Mouse (Mus musculus): ENCODE results near the gene Prr5.
A peak's percentile ranks its signal among the peaks of the same experiment; 100 is the strongest.

The Prr5 gene

GRCm38 (mm10) chr15:84657384-84658064, 11.9 kb upstream of the Prr5 start:
- DNase-seq (ENCODE audit: low spot score in 2 of 2) = no peak

DNA sequence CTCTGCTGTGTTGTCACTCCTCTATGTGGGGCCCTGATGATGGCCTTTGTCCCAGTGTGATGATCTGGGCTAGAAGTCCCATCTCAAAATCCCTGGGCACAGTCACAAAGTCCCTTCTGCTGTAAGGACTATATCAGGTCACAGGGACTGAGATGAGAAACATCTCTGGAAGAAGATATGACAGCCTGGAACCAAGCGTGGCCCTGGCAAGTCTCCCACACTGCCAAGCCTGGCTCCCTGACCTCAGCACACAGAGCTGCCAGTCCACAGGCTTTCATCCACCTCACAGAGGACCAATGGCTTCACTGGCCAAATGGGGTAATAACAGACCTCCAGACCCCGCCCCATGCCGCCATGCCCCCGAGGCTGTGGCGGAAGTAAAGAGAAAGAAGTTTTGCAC, 10.8 kb upstream of the Prr5 start:
- DNase-seq (ENCODE audit: low spot score in 2 of 2) = no peak

GRCm38 (mm10) chr15:84659856-84660255, 9.6 kb upstream of the Prr5 start:
- no peak for DNase-seq (ENCODE audit: low spot score in 2 of 2)

DNA sequence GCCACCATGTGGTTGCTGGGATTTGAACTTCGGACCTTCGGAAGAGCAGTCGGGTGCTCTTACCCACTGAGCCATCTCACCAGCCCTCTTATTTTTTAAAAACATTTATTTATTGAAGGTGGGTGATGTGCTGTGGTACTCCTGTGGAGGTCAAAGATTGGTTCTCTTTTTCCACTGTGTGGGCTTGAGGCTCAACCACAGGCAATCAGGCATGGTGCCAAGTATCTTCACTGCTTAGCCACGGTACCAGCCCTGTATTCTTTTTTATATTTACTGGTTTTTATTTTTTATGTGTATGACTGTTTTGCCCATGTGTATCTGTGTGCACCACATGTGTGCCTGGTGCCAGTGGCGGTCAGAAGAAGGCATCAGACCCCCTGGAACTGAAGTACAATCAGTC, 8.1 kb upstream of the Prr5 start:
- no peak for DNase-seq (ENCODE audit: low spot score in 2 of 2)

DNA sequence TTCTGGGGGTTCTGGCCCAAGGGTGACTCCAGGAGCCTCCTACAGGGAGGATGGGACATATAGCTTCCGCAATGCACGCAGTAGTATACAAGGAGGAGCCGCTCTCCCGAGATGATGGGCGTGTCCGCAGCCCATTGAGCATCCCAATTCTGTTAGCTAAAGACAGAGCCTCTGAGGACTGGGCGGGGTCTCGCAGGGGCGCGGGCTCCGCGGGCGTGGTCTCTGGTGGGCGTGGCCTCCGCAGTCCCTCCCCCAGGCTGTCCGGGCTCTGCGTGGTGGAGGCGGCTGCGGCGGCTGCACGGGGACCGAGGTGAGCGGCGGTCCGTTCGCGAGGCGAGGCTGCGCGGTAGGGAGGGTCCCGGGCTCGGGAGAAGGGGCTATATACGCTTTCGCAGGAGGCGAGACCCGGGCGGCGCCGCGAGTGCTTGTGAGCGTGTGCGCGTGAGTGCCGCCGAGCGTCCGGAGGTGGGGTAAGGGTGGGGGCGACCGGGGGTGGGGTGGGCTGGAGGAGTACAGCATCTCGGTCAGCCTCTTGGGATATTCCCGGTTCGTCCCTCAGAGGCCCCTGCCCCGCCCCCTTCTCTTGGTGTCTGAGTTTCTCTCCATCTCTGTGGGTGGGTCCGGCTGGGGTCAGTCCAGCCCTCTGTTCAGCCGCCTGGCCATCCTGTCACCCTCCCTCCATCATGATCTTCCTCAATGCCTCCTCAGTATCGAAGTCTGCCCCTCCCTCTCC, 6.3 kb upstream of the Prr5 start:
- peak in 1 of 2 experiments; percentile 63 for DNase-seq (ENCODE audit: low spot score in 2 of 2)

DNA sequence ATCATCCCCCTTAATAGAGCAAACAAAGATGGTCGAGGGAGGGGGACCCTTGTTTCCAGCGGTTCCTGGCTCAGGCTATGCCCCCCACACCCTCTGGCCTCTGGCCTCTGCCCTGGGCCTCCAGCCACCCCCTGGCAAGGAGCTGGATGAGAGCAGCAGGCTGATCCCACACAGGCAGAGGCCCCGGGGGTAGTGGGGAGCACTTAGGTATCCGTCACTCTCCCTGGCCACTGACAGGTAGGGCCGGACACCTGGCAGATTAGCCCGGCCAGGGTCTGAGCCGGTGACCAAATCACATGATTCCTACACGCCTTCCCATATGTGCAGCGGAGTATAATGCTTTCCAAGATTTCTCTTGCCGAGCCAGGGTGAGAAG, 5.7 kb upstream of the Prr5 start:
- no peak for DNase-seq (ENCODE audit: low spot score in 2 of 2)

DNA sequence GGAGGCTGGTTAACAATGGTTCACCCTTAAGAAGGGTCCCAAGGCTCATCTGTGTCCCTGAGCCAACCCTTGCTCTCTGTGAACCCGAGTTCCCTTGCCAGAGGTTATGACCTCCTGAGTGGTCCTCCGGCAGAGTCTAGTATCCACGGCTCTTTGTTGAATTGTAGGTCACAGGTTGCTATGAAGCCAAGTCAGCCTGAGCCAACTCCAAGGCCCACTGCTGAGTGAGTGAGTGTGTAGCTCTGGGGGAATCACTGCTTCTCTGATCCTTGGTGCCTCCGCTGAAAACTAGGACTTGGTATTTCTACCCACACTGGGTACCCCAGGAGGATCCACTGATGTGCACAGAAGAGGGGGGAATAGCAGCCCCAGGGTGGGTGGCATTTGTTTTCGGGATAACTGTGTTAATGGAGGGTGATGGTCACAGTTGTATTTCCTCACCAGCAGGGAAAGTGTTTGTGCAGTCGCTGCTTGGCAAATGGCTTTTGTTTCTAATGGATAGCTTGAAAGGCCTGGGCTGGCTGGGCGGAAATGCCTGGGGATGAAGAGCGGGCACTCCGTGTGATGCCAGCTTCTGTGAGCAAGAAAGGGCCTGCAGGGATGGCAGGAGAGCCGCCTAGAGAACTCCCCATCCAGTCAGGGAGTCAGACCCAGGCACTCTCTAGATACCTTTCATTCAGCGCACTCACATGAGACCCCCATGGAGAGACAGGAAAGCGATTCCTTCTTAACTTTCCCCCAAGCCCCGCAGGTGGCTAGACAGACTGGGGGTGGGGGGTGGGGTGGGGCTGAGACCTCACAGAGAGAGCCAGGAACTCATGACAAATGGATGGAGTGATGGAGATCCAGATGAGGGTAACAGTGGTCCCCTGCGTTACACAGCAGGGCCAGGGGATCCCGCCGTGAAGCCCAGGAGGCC, 4.6 kb upstream of the Prr5 start:
- no peak for DNase-seq (ENCODE audit: low spot score in 2 of 2)

GRCm38 (mm10) chr15:84665662-84666061, 3.8 kb upstream of the Prr5 start:
- no peak for DNase-seq (ENCODE audit: low spot score in 2 of 2)

GRCm38 (mm10) chr15:84666065-84666464, 3.4 kb upstream of the Prr5 start:
- no peak for DNase-seq (ENCODE audit: low spot score in 2 of 2)

DNA sequence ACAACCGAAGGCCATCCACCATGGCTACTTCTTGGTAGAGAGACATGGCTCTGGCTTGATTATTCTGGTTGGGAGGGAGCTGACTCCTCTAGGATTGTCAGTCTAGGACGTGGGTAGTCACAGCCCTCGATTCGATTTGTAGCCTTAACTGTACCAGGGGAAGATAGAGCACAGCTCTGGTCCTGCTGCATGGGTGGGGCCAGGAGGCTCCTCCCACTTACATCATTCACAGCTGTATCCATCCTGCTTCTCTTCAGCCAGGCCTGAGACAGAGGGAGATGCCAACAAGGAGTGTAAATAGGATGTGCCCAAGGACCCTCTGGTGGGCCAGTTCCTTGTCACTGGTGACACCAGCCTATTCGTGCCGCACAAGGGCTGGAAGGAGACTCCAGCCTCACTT, 1.8 kb upstream of the Prr5 start:
- no peak for DNase-seq (ENCODE audit: low spot score in 2 of 2)

DNA sequence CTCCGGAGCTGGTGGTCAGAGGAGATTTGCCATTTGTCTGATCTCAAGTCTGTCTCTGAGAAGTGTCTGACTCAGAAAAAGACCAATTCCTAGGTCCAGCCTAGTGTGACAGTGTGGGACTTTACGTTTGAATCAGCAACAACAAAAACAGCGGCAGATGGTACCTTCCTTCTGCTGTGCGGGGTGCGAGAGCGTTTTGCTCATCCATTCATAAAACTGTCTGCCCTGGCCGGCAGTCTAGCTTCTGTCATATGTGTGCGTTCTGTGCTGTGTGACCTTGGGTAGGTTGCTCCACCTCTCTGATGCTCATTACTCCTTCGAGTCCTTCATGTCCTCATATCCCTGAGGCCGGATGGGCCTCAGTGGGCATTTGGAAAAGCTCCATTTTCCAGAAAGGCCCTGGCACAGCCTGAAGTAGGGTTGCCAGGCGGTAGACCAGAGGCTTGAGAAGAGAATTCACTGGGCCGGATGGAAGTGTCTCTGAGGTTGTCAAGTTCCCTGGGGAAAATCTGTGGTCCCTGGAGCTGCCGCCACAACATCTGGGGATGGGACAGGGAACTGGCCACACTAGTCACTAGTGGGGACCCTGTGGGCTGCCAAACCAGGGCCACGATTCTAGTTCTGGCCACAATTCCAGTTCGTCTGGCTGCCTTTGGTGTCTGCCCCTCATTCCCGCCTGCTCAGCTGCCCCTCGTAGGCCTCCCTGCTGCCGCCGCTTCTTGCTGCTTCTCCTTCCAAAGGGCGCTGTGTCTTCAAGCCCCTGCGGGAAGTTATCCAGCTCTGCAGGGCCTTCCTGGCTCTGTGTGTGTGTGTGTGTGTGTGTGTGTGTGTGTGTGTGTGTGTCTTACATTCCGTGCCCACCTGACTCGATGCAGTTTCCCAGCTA, 594 bp downstream of the Prr5 start:
- DNase-seq (ENCODE audit: low spot score in 2 of 2) = peak; percentile 47 to 58

- no peak for DNase-seq (ENCODE audit: low spot score in 2 of 2)
Observed at GRCm38 (mm10) chr15:84670657-84671055, 1.2 kb downstream of the Prr5 start.

GRCm38 (mm10) chr15:84671401-84672307, 2.2 kb downstream of the Prr5 start:
- DNase-seq (ENCODE audit: low spot score in 2 of 2) = peak; percentile 58 to 60

DNA sequence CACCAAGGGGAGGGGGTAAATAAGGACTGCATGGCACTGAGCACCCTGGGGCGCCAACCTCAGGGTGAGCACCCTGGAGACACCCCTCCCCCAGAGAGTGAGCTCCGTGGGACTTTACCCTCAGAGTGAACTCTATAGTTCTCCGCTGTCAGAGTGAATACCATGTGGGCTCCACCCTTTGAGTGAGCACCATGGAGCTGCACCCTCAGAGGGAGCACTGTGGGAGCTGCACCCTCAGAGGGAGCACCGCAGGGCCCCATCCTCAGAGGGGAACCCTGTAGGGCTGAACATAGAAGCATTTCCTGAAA, 2.8 kb downstream of the Prr5 start:
- DNase-seq (ENCODE audit: low spot score in 2 of 2) = no peak

- DNase-seq (ENCODE audit: low spot score in 2 of 2) = no peak
Observed at GRCm38 (mm10) chr15:84672616-84673015, 3.2 kb downstream of the Prr5 start.

- no peak for DNase-seq (ENCODE audit: low spot score in 2 of 2)
Observed at GRCm38 (mm10) chr15:84674329-84675067, 5.1 kb downstream of the Prr5 start.

DNA sequence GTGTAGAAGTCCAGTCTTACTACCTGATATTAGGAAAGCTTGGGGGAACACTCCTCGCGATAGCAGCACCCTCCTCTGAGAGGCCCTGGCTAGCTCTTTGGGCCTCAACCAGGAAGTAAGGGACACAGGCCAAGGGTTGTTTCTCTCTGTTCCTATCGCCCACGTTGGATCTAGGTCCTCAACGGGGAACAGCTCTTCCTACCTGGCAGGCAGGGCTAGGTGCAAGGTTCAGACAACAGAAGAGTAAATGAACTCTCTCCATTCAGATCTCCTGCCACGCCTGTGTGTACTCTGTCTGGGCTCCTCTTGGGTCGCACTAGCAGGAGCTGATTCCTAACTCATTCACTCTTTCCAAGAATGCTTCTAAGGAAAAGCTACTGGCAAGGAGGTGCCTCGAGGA, 5.9 kb downstream of the Prr5 start:
- DNase-seq (ENCODE audit: low spot score in 2 of 2) = no peak

DNA sequence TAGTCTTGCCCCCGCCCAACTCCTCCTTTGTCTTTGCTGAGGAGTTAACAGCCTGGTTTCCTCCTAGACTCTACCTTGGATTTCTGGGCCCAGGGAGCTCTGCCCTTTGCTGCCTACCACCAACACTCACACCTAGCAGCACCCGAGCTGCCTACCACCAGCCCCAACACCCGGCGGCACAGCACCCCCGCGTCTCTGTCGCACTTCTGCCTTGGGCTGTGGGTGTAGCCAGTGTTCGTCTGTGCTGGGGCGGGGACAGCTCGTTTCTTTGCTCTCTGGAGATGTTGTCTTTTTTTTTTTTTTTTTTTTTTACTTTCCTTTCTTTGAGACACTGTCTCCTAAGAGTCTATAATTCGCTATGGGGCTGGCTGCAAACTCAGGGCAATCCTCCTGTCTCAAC, 8.5 kb downstream of the Prr5 start:
- peak in 1 of 2 experiments; percentile 52 for DNase-seq (ENCODE audit: low spot score in 2 of 2)

DNA sequence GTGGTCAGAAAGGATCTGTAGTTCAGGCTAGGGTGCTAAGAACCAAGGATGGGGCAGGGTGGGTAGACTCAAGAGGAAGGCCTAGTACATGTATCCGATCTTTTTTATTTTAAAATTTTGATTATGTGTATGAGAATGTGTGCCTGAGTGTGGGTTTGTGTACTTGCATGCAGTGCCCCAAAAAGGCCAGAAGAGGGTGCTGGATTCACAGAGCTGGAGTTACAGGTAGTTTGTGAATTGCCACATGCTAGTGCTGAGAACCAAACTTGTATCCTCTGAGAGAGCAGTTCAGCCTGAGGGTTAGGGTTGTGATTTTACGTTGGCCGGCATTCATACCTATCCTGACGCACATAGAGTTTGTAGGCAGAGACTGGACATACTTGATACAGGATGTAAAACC, 9.7 kb downstream of the Prr5 start:
- no peak for DNase-seq (ENCODE audit: low spot score in 2 of 2)

DNA sequence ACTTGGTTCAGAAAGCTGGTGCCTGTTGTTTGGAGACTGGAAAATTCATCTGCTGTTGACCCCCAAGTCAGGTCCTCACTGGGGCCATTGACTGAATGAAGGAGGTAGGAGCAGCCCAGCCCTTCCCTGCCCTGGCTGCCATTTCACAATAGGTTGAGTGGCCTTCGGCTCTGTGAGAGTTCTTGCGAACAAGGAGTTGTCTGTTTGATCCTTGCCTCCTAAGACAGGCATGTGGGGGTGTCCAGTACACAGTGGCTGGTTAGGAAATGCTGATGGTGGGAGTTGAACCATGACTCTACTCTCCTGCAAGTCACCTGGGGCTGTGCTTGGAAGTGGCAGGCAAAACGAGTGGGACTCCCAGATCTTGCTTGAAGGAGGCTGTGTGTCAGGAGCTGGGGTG, 10.4 kb downstream of the Prr5 start:
- no peak for DNase-seq (ENCODE audit: low spot score in 2 of 2)
